Mouse (Mus musculus) midbrain, embryonic 12.5 days (tissue): ENCODE measurements around the gene 4930578C19Rik. TPM values are rescaled to one million over a fixed set of nuclear protein-coding genes. Genes with fewer than 3 reads are reported as not detected.
"Not testable (repeated sequence)": the region's sequence is repeated elsewhere in the genome, so short reads cannot be mapped to it uniquely, and the experiment has no call there.

ENCODE experiments used
- ATAC-seq: fragments of 200-750 bp; cut with Nextera tagmentation; 2 replicates; pipeline ENCODE4 v1.8.0; 2017; ENCODE audit warnings: low read depth, moderate TSS enrichment, moderate library complexity; ENCODE audit not compliant: low FRiP score
- H3K27ac ChIP-seq: fragments of 300-500 bp; sonication (generic); replicated peaks from 2 replicates; pipeline ENCODE4 v1.5.1; 2016; ENCODE audit warnings: mild to moderate bottlenecking
- H3K27me3 ChIP-seq: fragments of 300-500 bp; sonication (generic); 2 replicates; pipeline ENCODE4 v1.6.1; 2016; ENCODE audit warnings: mild to moderate bottlenecking
- H3K36me3 ChIP-seq: fragments of 300-500 bp; sonication (generic); 2 replicates; pipeline ENCODE4 v1.6.1; 2016
- H3K4me1 ChIP-seq: fragments of 300-500 bp; sonication (generic); 2 replicates; pipeline ENCODE4 v1.6.1; 2016
- H3K4me2 ChIP-seq: fragments of 300-500 bp; sonication (generic); replicated peaks from 2 replicates; pipeline ENCODE4 v1.6.1; 2016; ENCODE audit warnings: mild to moderate bottlenecking, moderate library complexity
- H3K4me3 ChIP-seq: fragments of 300-500 bp; sonication (generic); 2 replicates; pipeline ENCODE4 v1.5.1; 2016; ENCODE audit warnings: mild to moderate bottlenecking
- H3K9ac ChIP-seq: fragments of 300-500 bp; sonication (generic); replicated peaks from 2 replicates; pipeline ENCODE4 v1.6.1; 2016; ENCODE audit warnings: mild to moderate bottlenecking, moderate library complexity
- H3K9me3 ChIP-seq: fragments of 300-500 bp; sonication (generic); 2 replicates; pipeline ENCODE4 v1.6.1; 2016; ENCODE audit warnings: mild to moderate bottlenecking
- WGBS: fragments of 180-500 bp; shearing (Covaris S2); methylation state at CpG from one replicate; pipeline ENCODE4 v1.1.7; 2016; 5-methylcytosine and 5-hydroxymethylcytosine counted together
- polyA plus RNA-seq: library from polyadenylated mRNA; unstranded; fragments of >200 nt; fragmentation: Nextera tagmentation; extraction: Ambion mirVana; gene quantifications from 2 replicates; pipeline ENCODE4 v1.2.1, GENCODE M21; 2016

Gene 4930578C19Rik
- polyA plus RNA-seq, 1 experiment from 2014 or later = 0.45 TPM

DNA sequence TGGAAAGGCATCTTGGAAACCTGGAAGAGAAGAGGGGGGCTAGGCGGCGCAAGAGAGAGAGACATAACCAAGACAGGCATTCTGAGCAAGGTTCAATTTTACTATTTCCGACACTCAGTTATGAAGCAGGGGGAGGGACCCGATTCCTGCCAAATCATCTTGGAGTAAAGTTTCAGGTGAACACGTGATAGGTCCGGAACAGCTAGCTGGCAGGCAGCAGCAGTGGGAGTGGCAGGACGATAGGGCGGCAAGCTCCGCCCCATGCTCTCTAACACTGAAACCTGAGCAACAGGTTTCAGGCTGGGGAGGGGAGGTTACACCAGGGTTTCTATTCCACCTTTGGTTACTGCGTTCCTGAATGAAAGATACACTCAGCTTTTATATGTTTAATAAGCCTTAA is 58.9 kb downstream of the 4930578C19Rik start:
- Histone ChIP-seq H3K4me1 (no peaks in the 10 kb centered on the region), H3K27me3 (no peaks in the 10 kb centered on the region), H3K27ac (no peak overlapping the region), H3K9ac (no peak overlapping the region), H3K36me3 (no peaks in the 10 kb centered on the region), H3K4me2 (no peak overlapping the region), H3K4me3 (no peak overlapping the region), H3K9me3 (no peaks in the 10 kb centered on the region)
- ATAC-seq = no peak
- WGBS = 61% methylated on average over 10 of the region's 10 CpGs

DNA sequence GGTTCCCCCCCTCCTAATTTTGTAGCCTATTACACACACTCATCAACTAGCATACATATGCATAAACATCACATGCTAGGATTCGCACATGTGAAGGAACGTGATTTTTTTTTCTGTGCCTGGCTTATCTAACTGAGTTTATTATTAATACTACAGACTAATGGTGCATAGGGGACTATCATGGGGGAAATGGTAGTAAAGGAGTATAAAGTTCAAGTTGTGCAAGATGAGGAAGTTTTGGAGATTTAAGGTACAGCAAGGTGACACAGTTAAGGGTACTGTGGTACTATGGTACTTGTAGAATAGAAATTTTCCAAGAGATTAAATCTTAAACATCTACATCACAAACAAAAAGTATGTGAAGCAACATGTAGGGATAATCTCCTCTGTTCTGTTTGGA is 64.5 kb downstream of the 4930578C19Rik start:
- H3K4me2 ChIP-seq = no peak overlapping the region
- H3K9ac ChIP-seq = no peak overlapping the region
- WGBS = 90% methylated on average over 2 of the region's 2 CpGs
- H3K27ac ChIP-seq = no peak overlapping the region
- H3K4me1 ChIP-seq = no peaks in the 10 kb centered on the region
- no peak overlapping the region for H3K4me3 ChIP-seq
- H3K9me3 ChIP-seq = no peaks in the 10 kb centered on the region
- H3K27me3 ChIP-seq = no peaks in the 10 kb centered on the region
- no peaks in the 10 kb centered on the region for H3K36me3 ChIP-seq
- ATAC-seq = no peak

- not testable (repeated sequence) for ATAC-seq, H3K36me3 ChIP-seq
- WGBS = 83% methylated on average over 5 of the region's 5 CpGs
These were observed 77.0 kb downstream of the 4930578C19Rik start for GRCm38 (mm10) chrX:18384181-18384580.

More at GRCm38 (mm10) chrX:18384181-18384580, 77.0 kb downstream of the 4930578C19Rik start:
- H3K4me3 ChIP-seq, H3K4me1 ChIP-seq, H3K27ac ChIP-seq, H3K27me3 ChIP-seq, H3K9me3 ChIP-seq, H3K9ac ChIP-seq, H3K4me2 ChIP-seq: not testable (repeated sequence)
